Mouse (Mus musculus) heart, embryonic 13.5 days (tissue): ENCODE measurements around the gene Foxred1. TPM values are rescaled to one million over a fixed set of nuclear protein-coding genes. Genes with fewer than 3 reads are reported as not detected.

ENCODE experiments used
- ATAC-seq: fragments of 200-750 bp; cut with Nextera tagmentation; 2 replicates; pipeline ENCODE4 v1.8.0; 2017; ENCODE audit warnings: moderate TSS enrichment; ENCODE audit not compliant: insufficient number of reproducible peaks, low FRiP score, low TSS enrichment; ENCODE audit errors: extremely low read depth
- H3K27ac ChIP-seq: fragments of 300-500 bp; sonication (generic); replicated peaks from 2 replicates; pipeline ENCODE4 v1.5.1; 2015; ENCODE audit warnings: moderate library complexity, mild to moderate bottlenecking, inconsistent platforms
- H3K27me3 ChIP-seq: fragments of 300-500 bp; sonication (generic); replicated peaks from 2 replicates; pipeline ENCODE4 v1.6.1; 2015; ENCODE audit warnings: mild to moderate bottlenecking, inconsistent platforms
- H3K36me3 ChIP-seq: fragments of 300-500 bp; sonication (generic); 2 replicates; pipeline ENCODE4 v1.6.1; 2015; ENCODE audit warnings: mild to moderate bottlenecking, inconsistent platforms
- H3K4me1 ChIP-seq: fragments of 300-500 bp; sonication (generic); 2 replicates; pipeline ENCODE4 v1.6.1; 2015; ENCODE audit warnings: inconsistent platforms
- H3K4me2 ChIP-seq: fragments of 300-500 bp; sonication (generic); 2 replicates; pipeline ENCODE4 v1.6.1; 2015; ENCODE audit warnings: inconsistent platforms, mild to moderate bottlenecking, moderate library complexity
- H3K4me3 ChIP-seq: fragments of 300-500 bp; sonication (generic); 2 replicates; pipeline ENCODE4 v1.5.1; 2015; ENCODE audit warnings: moderate library complexity, mild to moderate bottlenecking, inconsistent platforms
- H3K9ac ChIP-seq: fragments of 300-500 bp; sonication (generic); 2 replicates; pipeline ENCODE4 v1.6.1; 2015; ENCODE audit warnings: inconsistent platforms, mild to moderate bottlenecking, moderate library complexity
- H3K9me3 ChIP-seq: fragments of 300-500 bp; sonication (generic); 2 replicates; pipeline ENCODE4 v1.6.1; 2016; ENCODE audit warnings: inconsistent platforms
- WGBS: fragments of 180-500 bp; shearing (Covaris S2); methylation state at CpG from one replicate; pipeline ENCODE4 v1.1.7; 2015; ENCODE audit warnings: mixed read lengths; 5-methylcytosine and 5-hydroxymethylcytosine counted together
- polyA plus RNA-seq: library from polyadenylated mRNA; unstranded; fragments of >200 nt; fragmentation: Nextera tagmentation; extraction: Ambion mirVana; gene quantifications from 2 replicates; pipeline ENCODE4 v1.2.1, GENCODE M21; 2015

Gene Foxred1
- polyA plus RNA-seq, 1 experiment from 2014 or later, result 59.1 TPM

- 35% methylated on average over 3 of the region's 3 CpGs for whole genome bisulfite sequencing
- no peaks in the 10 kb centered on the region for H3K27me3 ChIP-seq
- H3K4me2 ChIP-seq, result no peak overlapping the region
- H3K9ac ChIP-seq, result no peak overlapping the region
- H3K27ac ChIP-seq, result no peak overlapping the region
- H3K36me3 ChIP-seq, result peaks cover 42% of the 10 kb centered on the region
- H3K9me3 ChIP-seq, result no peaks in the 10 kb centered on the region
- ATAC-seq, result no peak
- H3K4me1 ChIP-seq, result no peaks in the 10 kb centered on the region
- H3K4me3 ChIP-seq, result no peak overlapping the region
These were observed 44.6 kb downstream of the Foxred1 start for GRCm38 (mm10) chr9:35166144-35166797.

- H3K4me1 ChIP-seq, result peaks cover 7% of the 10 kb centered on the region; the same call in 1 of the 2 replicates
- no peaks in the 10 kb centered on the region for H3K27me3 ChIP-seq
- H3K9me3 ChIP-seq, result no peaks in the 10 kb centered on the region
- no peak overlapping the region for H3K4me2 ChIP-seq
- H3K36me3 ChIP-seq, result peaks cover 23% of the 10 kb centered on the region
- H3K27ac ChIP-seq, result no peak overlapping the region
- WGBS, result 59% methylated on average over 5 of the region's 5 CpGs
- ATAC-seq, result no peak
- no peak overlapping the region for H3K4me3 ChIP-seq
- H3K9ac ChIP-seq, result no peak overlapping the region
These were observed 46.5 kb downstream of the Foxred1 start for GRCm38 (mm10) chr9:35164142-35164874.

DNA sequence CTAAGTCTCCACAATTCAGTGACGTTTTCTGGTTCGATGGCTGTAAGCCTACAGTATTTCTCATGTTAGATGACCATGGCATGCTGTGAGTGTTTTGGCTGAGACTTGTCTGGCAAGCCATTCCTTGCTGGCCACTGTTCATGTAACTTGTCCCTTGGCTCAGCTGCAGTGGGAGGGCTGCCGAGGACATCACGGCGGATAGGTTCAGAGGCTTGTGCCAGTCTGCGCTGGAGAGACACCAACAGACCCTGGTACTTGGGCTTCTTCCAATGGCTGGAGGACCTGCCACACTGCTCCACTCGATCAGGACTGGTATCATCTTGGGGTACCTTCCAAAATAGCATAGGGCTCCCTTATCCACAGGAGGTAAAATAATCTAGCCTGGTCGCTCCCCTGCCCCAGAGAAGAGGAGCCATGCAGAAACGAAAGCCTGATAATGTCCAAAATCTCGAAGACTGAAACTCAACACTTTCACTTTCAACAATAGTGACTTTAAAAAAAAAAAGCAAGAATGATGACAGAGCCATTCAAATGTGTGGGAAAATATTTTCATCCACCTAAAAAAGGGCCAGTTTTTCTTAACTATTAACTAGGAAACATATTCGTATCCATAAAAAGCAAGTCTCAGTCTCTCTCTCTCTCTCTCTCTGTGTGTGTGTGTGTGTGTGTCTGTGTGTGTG, 47.7 kb downstream of the Foxred1 start:
- Histone ChIP-seq H3K4me2 (no peak overlapping the region), H3K4me3 (no peak overlapping the region), H3K9ac (no peak overlapping the region), H3K27me3 (no peaks in the 10 kb centered on the region), H3K36me3 (peaks cover 14% of the 10 kb centered on the region; the same call in 1 of the 2 replicates), H3K9me3 (no peaks in the 10 kb centered on the region), H3K27ac (no peak overlapping the region), H3K4me1 (peaks cover 7% of the 10 kb centered on the region; the same call in 1 of the 2 replicates)
- 80% methylated on average over 11 of the region's 11 CpGs for WGBS
- ATAC-seq, result no peak

DNA sequence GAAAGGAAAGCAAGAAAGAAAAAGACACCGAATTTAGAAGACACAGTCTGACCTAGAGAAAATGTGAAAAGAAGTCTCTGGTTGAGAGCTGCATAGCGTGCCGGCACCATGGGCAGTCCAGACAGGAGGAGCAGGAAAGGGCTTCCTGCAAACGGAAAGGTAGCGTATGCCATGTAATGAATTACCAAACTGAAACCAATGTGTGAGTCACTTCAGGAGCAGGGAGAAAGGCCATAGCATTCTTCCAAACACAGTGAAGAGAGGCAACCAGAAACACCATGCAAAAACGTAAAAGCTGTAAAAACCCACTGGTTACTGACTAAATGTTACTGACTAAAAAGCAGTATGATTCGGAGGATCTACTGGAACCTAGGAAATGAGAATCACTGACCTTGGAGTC, 49.1 kb downstream of the Foxred1 start:
- no peak for ATAC-seq
- H3K4me3 ChIP-seq, result no peak overlapping the region
- H3K9ac ChIP-seq, result no peak overlapping the region
- H3K4me1 ChIP-seq, result peaks cover 8% of the 10 kb centered on the region
- no peak overlapping the region for H3K4me2 ChIP-seq
- WGBS, result 92% methylated on average over 7 of the region's 7 CpGs
- H3K36me3 ChIP-seq, result peaks cover 14% of the 10 kb centered on the region; the same call in 1 of the 2 replicates
- no peaks in the 10 kb centered on the region for H3K9me3 ChIP-seq
- no peaks in the 10 kb centered on the region for H3K27me3 ChIP-seq
- no peak overlapping the region for H3K27ac ChIP-seq

DNA sequence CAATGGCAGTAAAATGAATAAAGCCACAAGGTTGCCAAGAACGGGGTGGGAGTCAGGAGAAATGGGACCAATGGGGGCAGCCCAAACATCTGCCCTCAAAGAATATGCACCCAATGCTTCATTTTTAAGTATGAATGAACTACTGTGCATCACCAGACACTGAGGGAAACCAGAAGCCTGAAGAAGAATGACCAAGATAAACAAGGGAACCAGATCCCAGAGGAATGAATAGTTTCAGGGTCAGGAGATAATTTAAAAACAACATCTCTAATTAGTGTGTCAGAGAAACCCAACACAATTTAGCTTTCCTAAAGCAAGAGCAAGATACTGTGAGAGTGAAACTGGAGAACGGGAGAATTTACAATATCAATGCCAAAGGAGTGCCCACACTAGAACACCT, 50.2 kb downstream of the Foxred1 start:
- 63% methylated on average over 2 of the region's 2 CpGs for WGBS
- ATAC-seq, result no peak
- peaks cover 14% of the 10 kb centered on the region; the same call in 1 of the 2 replicates for H3K36me3 ChIP-seq
- no peaks in the 10 kb centered on the region for H3K9me3 ChIP-seq
- H3K4me2 ChIP-seq, result no peak overlapping the region
- peaks cover 16% of the 10 kb centered on the region for H3K4me1 ChIP-seq
- H3K4me3 ChIP-seq, result no peak overlapping the region
- H3K9ac ChIP-seq, result no peak overlapping the region
- no peaks in the 10 kb centered on the region for H3K27me3 ChIP-seq
- no peak overlapping the region for H3K27ac ChIP-seq

DNA sequence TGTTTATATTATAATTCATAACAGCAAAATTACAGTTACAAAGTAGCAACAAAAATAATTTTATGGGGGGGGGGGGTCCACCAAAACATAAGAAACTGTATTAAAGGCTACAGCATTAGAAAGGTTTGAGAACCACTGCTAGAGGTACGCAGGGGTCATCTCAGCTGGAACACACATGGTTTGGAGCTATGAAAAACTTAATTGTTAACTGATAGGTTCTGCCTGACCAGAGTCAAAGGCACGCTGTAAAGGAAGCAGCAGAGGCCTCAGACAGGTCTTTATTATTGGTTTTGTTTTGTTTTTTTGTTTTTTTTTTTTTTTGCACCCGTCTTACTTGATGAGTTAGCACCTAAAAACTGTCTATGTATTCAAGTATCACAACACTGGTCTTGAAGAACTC, 52.4 kb downstream of the Foxred1 start:
- H3K4me3 ChIP-seq, result no peak overlapping the region
- ATAC-seq, result no peak
- H3K9me3 ChIP-seq, result no peaks in the 10 kb centered on the region
- WGBS, result 81% methylated on average over 3 of the region's 3 CpGs
- no peak overlapping the region for H3K27ac ChIP-seq
- peaks cover 16% of the 10 kb centered on the region for H3K4me1 ChIP-seq
- H3K27me3 ChIP-seq, result no peaks in the 10 kb centered on the region
- H3K9ac ChIP-seq, result no peak overlapping the region
- H3K36me3 ChIP-seq, result peaks cover 11% of the 10 kb centered on the region; the same call in 1 of the 2 replicates
- no peak overlapping the region for H3K4me2 ChIP-seq

DNA sequence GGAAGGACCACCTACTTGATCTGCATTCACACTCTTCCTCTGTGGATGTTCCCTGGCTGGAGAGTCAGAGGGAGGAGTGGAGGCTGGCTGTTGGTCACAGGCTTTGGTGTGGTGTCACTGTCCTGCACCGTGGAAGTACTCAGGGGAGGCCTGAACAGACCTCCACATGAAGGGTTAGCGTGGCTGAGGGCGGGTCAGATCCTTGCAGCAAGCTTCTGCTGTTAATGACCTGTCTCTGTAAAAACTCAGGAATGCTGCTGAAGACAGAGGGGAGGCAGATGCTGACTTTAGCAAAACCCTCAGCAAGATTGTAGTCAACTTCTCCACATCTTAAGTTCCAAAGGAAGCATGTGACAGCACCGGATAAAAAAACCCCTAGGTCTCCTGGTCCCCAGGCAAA, 54.0 kb downstream of the Foxred1 start:
- no peak for ATAC-seq
- Histone ChIP-seq H3K9ac (no peak overlapping the region), H3K4me1 (peaks cover 16% of the 10 kb centered on the region), H3K36me3 (peaks cover under 1% of the 10 kb centered on the region; the same call in 1 of the 2 replicates), H3K9me3 (no peaks in the 10 kb centered on the region), H3K4me3 (no peak overlapping the region), H3K27me3 (no peaks in the 10 kb centered on the region), H3K27ac (0 out of 2 replicates have a peak overlapping the region, but pooled peaks have one; percentile 5), H3K4me2 (no peak overlapping the region)
- WGBS, result 78% methylated on average over 4 of the region's 4 CpGs

DNA sequence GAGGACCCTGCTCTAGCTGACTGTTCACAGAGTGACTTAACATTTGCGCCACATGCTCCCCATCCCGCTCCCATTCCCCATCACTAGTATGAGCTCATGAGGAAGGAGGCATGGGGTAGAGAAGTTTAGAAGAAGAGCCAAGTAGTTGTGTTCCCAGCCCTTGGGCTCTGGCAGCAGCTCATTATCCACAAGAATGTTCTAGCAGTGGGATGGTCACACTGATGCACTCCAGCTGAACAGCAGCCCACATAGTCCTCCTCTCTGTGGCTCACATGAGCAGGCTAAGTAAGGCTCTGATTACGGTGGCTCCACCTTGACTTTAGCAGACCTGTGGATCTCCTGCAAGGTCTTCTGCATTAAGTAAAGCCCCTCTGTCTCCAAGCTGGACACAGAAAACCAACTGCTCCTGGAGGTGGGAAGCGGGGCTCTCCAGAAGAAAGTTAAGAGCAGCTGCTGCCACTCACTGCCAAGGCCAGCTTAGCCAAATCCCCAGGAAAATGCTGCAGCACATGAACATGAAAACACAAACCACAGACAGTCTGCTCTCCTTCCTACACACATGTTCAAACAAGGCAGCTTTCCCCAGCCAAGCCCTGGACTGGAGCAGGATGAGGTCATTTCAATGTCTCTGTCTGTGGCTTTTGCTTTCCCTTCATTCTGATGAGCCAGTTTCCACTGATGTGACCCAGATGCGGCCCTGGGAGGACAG, 54.7 kb downstream of the Foxred1 start:
- no peaks in the 10 kb centered on the region for H3K36me3 ChIP-seq
- ATAC-seq, result no peak
- no peak overlapping the region for H3K4me3 ChIP-seq
- no peaks in the 10 kb centered on the region for H3K27me3 ChIP-seq
- no peaks in the 10 kb centered on the region for H3K9me3 ChIP-seq
- peaks cover 16% of the 10 kb centered on the region for H3K4me1 ChIP-seq
- H3K4me2 ChIP-seq, result no peak overlapping the region
- 82% methylated on average over 5 of the region's 5 CpGs for WGBS
- H3K27ac ChIP-seq, result peak overlapping the region; percentile 53; the same call in 1 of the 2 replicates
- H3K9ac ChIP-seq, result peak overlapping the region; percentile 30; the same call in 1 of the 2 replicates

Other genes starting within 250 kb of the Foxred1 start
- 15.4 and 20.9 TPM in 2 replicates for gene St3gal4, start 91.8 kb downstream of the Foxred1 start, polyA plus RNA-seq
- 60.0 and 69.6 TPM in 2 replicates for gene Dcps, start 35.0 kb downstream of the Foxred1 start, polyA plus RNA-seq
- gene Srpr, start 10.9 kb downstream of the Foxred1 start, polyA plus RNA-seq, result 88.8 and 94.4 TPM in 2 replicates
- 8.1 and 9.5 TPM in 2 replicates for gene Tirap, start 10.8 kb downstream of the Foxred1 start, polyA plus RNA-seq
- gene Fam118b, start 56.8 kb upstream of the Foxred1 start, polyA plus RNA-seq, result 26.9 and 28.1 TPM in 2 replicates
- gene Rpusd4, start 56.8 kb upstream of the Foxred1 start, polyA plus RNA-seq, result 19.4 and 22.1 TPM in 2 replicates
- 5.0 and 5.4 TPM in 2 replicates for gene Cdon, start 210.1 kb upstream of the Foxred1 start, polyA plus RNA-seq